Mouse (Mus musculus): ENCODE measurements around the gene Bok. TPM values are rescaled to one million over a fixed set of nuclear protein-coding genes. Genes with fewer than 3 reads are reported as not detected.

The Bok gene
- polyA plus RNA-seq, 1 experiment = 1.2 TPM

DNA sequence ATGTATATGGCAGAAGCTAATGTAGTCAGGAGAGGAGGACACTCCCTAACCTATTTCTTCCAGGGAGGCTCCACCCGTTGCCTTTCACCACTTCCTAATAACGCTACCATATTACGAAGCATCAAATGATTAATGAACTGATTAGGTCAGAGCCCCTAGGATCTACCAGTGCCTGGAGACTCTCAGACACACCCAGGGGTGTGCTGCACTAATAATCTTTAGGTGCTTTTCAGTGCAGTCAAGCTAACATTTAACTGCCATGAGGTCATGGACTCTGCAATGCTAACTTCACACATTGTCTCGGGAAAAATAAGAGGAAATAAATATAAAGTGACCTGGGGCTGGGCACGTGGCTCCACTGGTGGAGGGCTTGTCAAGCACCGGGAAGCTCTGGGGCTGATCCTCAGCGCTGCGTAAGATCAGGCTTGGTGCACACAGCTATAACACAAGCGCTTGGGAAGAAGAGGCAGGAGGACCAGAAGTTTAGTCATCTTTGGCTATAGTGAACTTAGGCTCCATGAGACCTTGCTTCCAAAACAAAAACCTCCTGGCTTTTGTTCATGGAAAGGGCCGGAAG, 18.1 kb downstream of the Bok start:
- H3K27ac ChIP-seq (replicated peaks; ENCODE audit: low read depth, low read length) = no peak overlapping the region
- no peaks in the 10 kb centered on the region for H3K4me1 ChIP-seq (ENCODE audit: control insufficient read depth, insufficient read depth, insufficient read length, low read length)
- no peak overlapping the region for H3K4me3 ChIP-seq (ENCODE audit: insufficient read depth, low read depth, low read length)

DNA sequence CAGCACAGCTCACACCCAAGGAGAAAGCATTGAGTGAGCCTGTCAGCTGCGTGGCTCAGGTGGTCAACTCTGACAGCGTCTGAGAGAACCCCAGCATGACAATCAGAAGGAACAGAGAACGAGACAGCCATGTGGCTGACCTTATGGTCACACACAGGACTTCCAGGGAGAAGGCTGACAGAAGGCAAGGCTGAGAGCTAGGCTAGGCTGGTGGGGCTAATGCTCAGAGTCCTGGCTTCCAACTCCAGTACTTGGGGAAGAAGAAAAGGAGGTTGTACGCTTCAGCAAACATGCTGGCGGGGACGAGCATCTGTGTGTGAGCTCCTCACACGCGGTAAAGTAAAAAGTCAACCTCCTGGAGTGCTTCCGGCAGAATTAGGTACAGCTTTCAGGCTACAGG, 18.9 kb downstream of the Bok start:
- Histone ChIP-seq H3K27ac (replicated peaks; ENCODE audit: low read depth, low read length) (no peak overlapping the region), H3K4me1 (ENCODE audit: control insufficient read depth, insufficient read depth, insufficient read length, low read length) (no peaks in the 10 kb centered on the region)

DNA sequence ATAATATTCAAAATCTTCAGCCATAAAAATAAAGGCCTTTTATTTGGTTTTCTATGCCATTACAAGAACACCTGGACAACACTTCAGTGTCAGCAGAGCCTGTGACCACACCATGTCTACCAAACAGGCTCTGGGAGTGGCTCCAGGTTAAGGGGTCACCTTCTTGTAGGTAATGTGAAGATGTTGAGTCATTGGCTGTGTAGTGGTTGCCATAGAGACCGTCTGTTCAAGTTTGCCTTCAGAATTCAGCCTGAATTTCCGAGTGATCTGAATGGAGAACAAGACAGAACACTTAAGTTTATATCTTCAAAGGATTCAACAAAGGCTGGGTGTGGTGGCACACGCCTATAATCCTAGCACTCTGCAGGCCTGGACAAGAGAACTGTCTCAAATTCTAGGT, 19.9 kb downstream of the Bok start:
- Histone ChIP-seq H3K4me3 (ENCODE audit: insufficient read depth, low read depth, low read length) (no peak overlapping the region), H3K4me1 (ENCODE audit: control insufficient read depth, insufficient read depth, insufficient read length, low read length) (no peaks in the 10 kb centered on the region), H3K27ac (replicated peaks; ENCODE audit: low read depth, low read length) (no peak overlapping the region)

More for the DNA sequence above, 18.9 kb downstream of the Bok start:
- H3K4me3 ChIP-seq (ENCODE audit: insufficient read depth, low read depth, low read length) = no peak overlapping the region

- no peak overlapping the region for H3K4me3 ChIP-seq (ENCODE audit: insufficient read depth, low read depth, low read length)
- no peaks in the 10 kb centered on the region for H3K4me1 ChIP-seq (ENCODE audit: control insufficient read depth, insufficient read depth, insufficient read length, low read length)
- H3K27ac ChIP-seq (replicated peaks; ENCODE audit: low read depth, low read length) = no peak overlapping the region
Observed at GRCm38 (mm10) chr1:93716166-93716565, 30.7 kb downstream of the Bok start.

- H3K4me1 ChIP-seq (ENCODE audit: control insufficient read depth, insufficient read depth, insufficient read length, low read length) = no peaks in the 10 kb centered on the region
- no peak overlapping the region for H3K27ac ChIP-seq (replicated peaks; ENCODE audit: low read depth, low read length)
- H3K4me3 ChIP-seq (ENCODE audit: insufficient read depth, low read depth, low read length) = no peak overlapping the region
Observed at GRCm38 (mm10) chr1:93721557-93721956, 36.1 kb downstream of the Bok start.

DNA sequence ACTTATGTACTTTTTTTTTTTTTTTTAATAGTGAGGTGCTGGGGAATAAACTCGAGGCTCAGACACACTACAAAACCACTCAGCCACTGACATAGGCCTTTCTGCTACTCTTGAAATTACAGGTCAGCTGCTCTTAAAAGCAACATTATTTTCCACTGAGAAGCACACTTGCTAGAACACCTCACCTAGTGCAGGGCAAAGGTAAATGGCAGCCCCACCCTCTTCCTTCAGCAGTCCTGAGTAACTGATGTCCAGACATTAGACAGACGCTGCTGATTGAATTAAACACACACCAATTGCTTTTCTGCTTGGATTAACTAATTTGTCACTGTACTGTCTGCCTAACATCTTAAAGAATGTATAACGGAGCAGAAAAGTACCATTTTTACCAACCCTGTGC, 39.2 kb downstream of the Bok start:
- Histone ChIP-seq H3K4me3 (ENCODE audit: insufficient read depth, low read depth, low read length) (no peak overlapping the region), H3K27ac (replicated peaks; ENCODE audit: low read depth, low read length) (no peak overlapping the region), H3K4me1 (ENCODE audit: control insufficient read depth, insufficient read depth, insufficient read length, low read length) (no peaks in the 10 kb centered on the region)

DNA sequence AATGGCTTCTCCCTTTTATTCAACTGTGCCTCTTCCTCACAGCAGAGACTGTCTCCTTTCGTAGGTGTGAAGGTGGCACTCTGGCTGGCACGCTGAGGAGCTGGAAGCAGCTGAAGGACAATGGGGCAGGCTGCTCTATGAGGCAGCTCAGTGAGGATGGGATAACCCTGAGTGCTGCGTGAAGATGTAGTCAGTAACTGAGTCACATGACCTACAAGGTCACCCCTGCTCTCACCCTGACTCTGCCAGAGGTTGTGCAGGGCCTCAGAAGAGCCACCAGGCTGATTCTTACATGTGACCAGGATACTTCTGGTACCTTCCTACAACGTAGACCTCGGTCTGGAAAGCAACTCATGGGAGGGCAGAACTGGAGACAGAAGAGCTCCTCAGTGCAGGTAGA, 40.2 kb downstream of the Bok start:
- Histone ChIP-seq H3K4me1 (ENCODE audit: control insufficient read depth, insufficient read depth, insufficient read length, low read length) (no peaks in the 10 kb centered on the region), H3K4me3 (ENCODE audit: insufficient read depth, low read depth, low read length) (no peak overlapping the region), H3K27ac (replicated peaks; ENCODE audit: low read depth, low read length) (no peak overlapping the region)

DNA sequence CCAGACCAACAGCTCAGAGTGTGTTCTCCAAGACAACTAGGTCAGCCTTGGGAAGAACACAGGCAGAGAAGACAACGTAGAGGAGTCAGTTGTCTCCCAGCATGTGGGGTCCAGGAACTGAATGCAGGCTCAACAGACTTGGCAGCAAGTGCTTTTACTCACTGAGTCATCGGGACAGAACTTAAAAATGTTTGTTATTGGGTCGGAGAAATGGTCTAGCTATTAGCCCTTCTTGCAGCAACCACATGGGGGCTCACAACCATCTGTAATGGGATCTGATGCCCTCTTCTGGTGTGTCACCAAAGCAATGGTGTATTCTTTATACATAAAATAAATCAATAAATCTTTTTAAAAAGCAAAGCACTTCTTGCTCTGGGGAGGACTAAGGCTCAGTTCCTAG, 40.7 kb downstream of the Bok start:
- H3K4me1 ChIP-seq (ENCODE audit: control insufficient read depth, insufficient read depth, insufficient read length, low read length) = no peaks in the 10 kb centered on the region
- H3K27ac ChIP-seq (replicated peaks; ENCODE audit: low read depth, low read length) = no peak overlapping the region
- H3K4me3 ChIP-seq (ENCODE audit: insufficient read depth, low read depth, low read length) = no peak overlapping the region

GRCm38 (mm10) chr1:93726974-93727373, 41.5 kb downstream of the Bok start:
- Histone ChIP-seq H3K4me3 (ENCODE audit: insufficient read depth, low read depth, low read length) (no peak overlapping the region), H3K27ac (replicated peaks; ENCODE audit: low read depth, low read length) (no peak overlapping the region), H3K4me1 (ENCODE audit: control insufficient read depth, insufficient read depth, insufficient read length, low read length) (no peaks in the 10 kb centered on the region)

DNA sequence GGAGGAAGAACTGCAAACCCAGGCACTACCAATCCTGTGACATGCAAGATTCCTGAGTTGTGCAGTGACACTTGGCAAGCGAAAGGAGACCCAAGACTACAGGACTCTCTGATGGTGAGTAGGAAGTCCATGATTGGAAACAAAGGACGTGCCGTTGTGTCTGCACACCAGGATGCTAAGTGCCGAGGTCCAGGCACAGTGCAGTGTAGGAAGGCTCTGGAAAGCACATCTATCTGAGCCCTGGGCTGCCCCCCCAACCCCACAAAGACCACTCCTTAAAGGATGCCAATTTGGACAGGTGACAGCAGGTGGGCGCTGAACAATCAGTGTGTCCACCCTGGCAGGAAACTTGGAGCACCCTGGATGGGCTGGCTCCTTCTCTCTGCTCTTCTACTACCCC, 45.6 kb downstream of the Bok start:
- Histone ChIP-seq H3K27ac (replicated peaks; ENCODE audit: low read depth, low read length) (no peak overlapping the region), H3K4me3 (ENCODE audit: insufficient read depth, low read depth, low read length) (no peak overlapping the region), H3K4me1 (ENCODE audit: control insufficient read depth, insufficient read depth, insufficient read length, low read length) (no peaks in the 10 kb centered on the region)

DNA sequence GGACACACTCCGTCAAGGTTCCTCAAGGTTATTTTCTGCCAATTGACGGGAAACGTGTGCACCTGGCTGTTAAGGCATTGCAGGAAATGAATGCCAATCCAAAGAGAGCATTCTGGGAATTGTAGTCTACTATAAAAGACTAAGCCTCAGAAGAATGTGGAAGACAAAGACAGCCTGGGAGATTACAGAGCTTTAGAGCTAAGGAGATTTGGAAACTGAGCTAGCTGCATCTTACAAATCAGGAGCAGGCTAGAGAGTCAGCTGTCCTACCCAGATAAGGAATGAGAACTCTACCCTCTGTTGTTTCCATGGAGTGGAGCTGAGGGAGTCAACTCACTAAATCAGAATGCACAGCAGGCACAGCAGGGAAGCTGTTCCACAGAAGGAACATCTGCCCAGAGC, 46.4 kb downstream of the Bok start:
- no peak overlapping the region for H3K27ac ChIP-seq (replicated peaks; ENCODE audit: low read depth, low read length)
- H3K4me3 ChIP-seq (ENCODE audit: insufficient read depth, low read depth, low read length) = no peak overlapping the region
- H3K4me1 ChIP-seq (ENCODE audit: control insufficient read depth, insufficient read depth, insufficient read length, low read length) = no peaks in the 10 kb centered on the region

- H3K4me1 ChIP-seq (ENCODE audit: control insufficient read depth, insufficient read depth, insufficient read length, low read length) = no peaks in the 10 kb centered on the region
- no peak overlapping the region for H3K27ac ChIP-seq (replicated peaks; ENCODE audit: low read depth, low read length)
- no peak overlapping the region for H3K4me3 ChIP-seq (ENCODE audit: insufficient read depth, low read depth, low read length)
Observed at GRCm38 (mm10) chr1:93735859-93736258, 50.4 kb downstream of the Bok start.

- H3K27ac ChIP-seq (replicated peaks; ENCODE audit: low read depth, low read length) = no peak overlapping the region
- no peak overlapping the region for H3K4me3 ChIP-seq (ENCODE audit: insufficient read depth, low read depth, low read length)
- no peaks in the 10 kb centered on the region for H3K4me1 ChIP-seq (ENCODE audit: control insufficient read depth, insufficient read depth, insufficient read length, low read length)
Observed at GRCm38 (mm10) chr1:93737711-93738110, 52.3 kb downstream of the Bok start.

DNA sequence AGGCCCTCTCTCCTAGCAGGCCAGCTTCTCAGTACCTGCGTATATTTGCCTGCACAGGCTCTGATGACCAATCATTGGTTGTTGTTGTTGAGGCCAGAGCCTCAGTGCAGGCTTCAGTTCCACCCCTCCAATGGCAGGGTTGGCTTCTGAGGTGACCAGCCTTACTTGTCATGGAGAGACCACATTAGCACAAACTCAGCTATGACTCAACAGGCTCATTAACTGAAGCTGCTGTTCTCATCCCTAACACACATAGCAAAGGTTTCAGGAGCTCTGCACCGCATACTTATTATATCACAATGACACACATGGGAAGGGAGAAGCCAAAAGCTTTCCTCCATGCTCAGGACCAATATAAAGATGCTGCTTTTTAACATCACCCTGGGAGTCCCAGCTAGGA, 55.2 kb downstream of the Bok start:
- Histone ChIP-seq H3K4me1 (ENCODE audit: control insufficient read depth, insufficient read depth, insufficient read length, low read length) (peaks cover under 1% of the 10 kb centered on the region; the same call in 1 of the 2 replicates), H3K4me3 (ENCODE audit: insufficient read depth, low read depth, low read length) (no peak overlapping the region), H3K27ac (replicated peaks; ENCODE audit: low read depth, low read length) (no peak overlapping the region)

GRCm38 (mm10) chr1:93741987-93742386, 56.5 kb downstream of the Bok start:
- Histone ChIP-seq H3K27ac (replicated peaks; ENCODE audit: low read depth, low read length) (no peak overlapping the region), H3K4me3 (ENCODE audit: insufficient read depth, low read depth, low read length) (no peak overlapping the region), H3K4me1 (ENCODE audit: control insufficient read depth, insufficient read depth, insufficient read length, low read length) (peaks cover 6% of the 10 kb centered on the region)

GRCm38 (mm10) chr1:93742910-93743309, 57.5 kb downstream of the Bok start:
- no peak overlapping the region for H3K4me3 ChIP-seq (ENCODE audit: insufficient read depth, low read depth, low read length)
- H3K4me1 ChIP-seq (ENCODE audit: control insufficient read depth, insufficient read depth, insufficient read length, low read length) = peaks cover 6% of the 10 kb centered on the region
- H3K27ac ChIP-seq (replicated peaks; ENCODE audit: low read depth, low read length) = no peak overlapping the region
